Mouse (Mus musculus): Measurements from ENCODE around the gene 3110001I22Rik.

The 3110001I22Rik gene

GRCm38 (mm10) chr16:13716821-13717553 is 45.3 kb downstream of the 3110001I22Rik start:
- DNase-seq (ENCODE audit: low read depth, low spot score) = no peak

- DNase-seq (ENCODE audit: low read depth, low spot score) = no peak
Observed at GRCm38 (mm10) chr16:13722937-13723336, 51.2 kb downstream of the 3110001I22Rik start.

- no peak for DNase-seq (ENCODE audit: low read depth, low spot score)
Observed at GRCm38 (mm10) chr16:13727811-13728335, 56.1 kb downstream of the 3110001I22Rik start.
